Mouse (Mus musculus) thymus, adult 2 months (tissue): ENCODE data around the gene Dennd2a.

Experiments used
- CTCF ChIP-seq: fragments of 200-500 bp; IDR thresholded peaks from 2 replicates; pipeline ENCODE4 v1.5.1; 2012; ENCODE audit warnings: mild to moderate bottlenecking, control low read depth, low read length, moderate library complexity, borderline replicate concordance; ENCODE audit not compliant: control insufficient read depth, poor library complexity, insufficient read depth; ENCODE audit errors: extremely low read depth
- POLR2A ChIP-seq: fragments of 200-500 bp; IDR thresholded peaks from 2 replicates; pipeline ENCODE4 v1.6.1; 2012; ENCODE audit warnings: mild to moderate bottlenecking, low read length, control low read depth, moderate library complexity; ENCODE audit not compliant: control insufficient read depth, poor library complexity, insufficient read depth; ENCODE audit errors: extremely low read depth

- TF ChIP-seq CTCF, result no peak
- no peak for TF ChIP-seq POLR2A
Measured at GRCm38 (mm10) chr6:39570426-39570825, 12.8 kb upstream of the Dennd2a start.
